Mouse (Mus musculus) brain, embryonic 18.5 days (tissue): ENCODE measurements around the gene Gm11568.
"Not testable (repeated sequence)": the region's sequence is repeated elsewhere in the genome, so short reads cannot be mapped to it uniquely, and the experiment has no call there.

Source experiments
- DNase-seq: peaks from one replicate; pipeline ENCODE4 v3.0.0-alpha.2; 2012; ENCODE audit warnings: low read depth, low spot score

Gm11568 gene

DNA sequence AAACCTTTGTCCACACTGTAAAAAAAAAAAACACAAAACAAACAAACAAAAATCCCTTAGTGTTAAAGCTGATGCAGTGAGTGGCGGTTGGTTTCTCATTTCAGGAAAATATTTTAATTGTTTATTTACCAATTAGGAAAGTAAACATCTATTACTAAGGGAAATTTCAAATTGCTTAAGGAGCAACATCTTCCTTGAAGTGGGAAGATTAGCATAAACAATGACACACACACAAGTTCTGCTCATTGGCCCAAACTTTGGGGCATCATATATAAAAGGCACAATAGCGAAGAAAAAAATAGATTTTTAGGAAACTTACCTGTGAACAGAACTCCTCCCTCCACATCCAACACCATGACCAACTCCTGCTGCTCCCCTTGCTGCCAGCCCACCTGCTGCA, at the start of gene Gm11568:
Gene Gm11568, plus strand, starts transcription at position 301 of the 400 bp plus-strand sequence.
- no peak for DNase-seq

GRCm38 (mm10) chr11:99809792-99810191, 47.9 kb upstream of the Gm11568 start, which contains the start of gene Krtap4-13:
TSS of gene Krtap4-13 (minus strand) at chr11:99809892.
- DNase-seq: not testable (repeated sequence)

GRCm38 (mm10) chr11:99815566-99815965, 42.2 kb upstream of the Gm11568 start, which contains the start of gene Gm11564:
TSS of gene Gm11564 (minus strand) at chr11:99815666.
- DNase-seq: not testable (repeated sequence)

DNA sequence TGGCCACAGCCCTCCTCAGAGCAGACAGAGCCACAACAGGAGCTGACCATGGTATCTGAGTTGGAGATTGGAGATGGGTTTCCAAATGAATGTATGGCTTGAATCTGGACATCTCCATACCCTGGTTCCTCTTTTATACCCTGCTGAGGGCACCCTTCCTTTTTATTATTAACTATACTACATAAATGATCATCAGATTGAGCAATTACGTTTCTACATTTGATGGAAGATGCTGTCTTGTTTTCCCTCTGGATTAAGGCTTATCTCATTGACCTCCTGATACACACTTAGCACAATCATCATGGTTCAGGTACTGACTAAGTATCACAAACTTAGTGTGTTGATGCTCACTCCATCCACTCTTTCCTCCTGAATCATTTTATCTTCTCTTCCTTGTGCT, 19.8 kb upstream of the Gm11568 start, which contains the start of gene 2300003K06Rik:
Gene 2300003K06Rik, minus strand, starts transcription at position 101 of the 400 bp plus-strand sequence.
- DNase-seq: no peak

- DNase-seq: no peak
Observed at GRCm38 (mm10) chr11:99842185-99842584, 15.5 kb upstream of the Gm11568 start.

DNA sequence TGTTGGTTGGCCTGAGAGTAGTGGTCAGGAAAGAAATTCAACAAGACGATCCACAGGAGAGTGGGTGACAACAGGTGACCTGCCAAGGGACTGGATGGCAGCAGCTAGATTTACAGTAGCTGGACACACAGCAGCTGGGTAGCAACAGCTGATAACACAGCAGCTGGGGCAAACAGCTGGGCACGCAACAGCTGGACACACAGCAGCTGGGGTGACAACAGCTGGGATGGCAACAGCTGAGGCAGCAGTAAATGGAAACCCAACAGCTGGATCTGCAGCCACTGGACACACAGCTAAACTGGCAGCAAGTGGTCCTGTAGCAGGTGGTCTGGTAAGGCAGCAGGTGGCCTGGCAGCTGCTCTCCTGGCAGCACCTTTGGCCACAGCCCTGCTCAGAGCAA, 11.0 kb upstream of the Gm11568 start:
- DNase-seq: no peak

DNA sequence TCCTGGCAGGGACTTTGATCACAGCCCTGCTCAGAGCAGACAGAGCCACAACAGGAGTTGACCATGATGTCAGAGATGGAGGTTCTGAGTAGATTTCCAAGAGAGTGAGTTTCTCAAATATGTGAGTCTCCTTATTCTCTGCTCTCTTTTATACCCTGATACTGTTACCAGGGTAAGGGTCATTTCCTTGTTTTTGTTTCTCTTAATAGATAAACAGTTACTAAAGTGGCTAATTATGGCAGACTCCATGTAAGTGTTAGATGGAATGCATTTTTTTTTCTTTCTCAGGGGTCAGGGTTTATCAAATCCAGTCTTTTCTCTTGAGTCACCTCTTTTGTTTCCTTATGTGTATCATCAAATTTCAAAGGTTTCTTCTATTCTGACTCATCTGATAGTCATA, 6.2 kb upstream of the Gm11568 start, which contains the start of gene Krtap4-16:
Gene Krtap4-16, minus strand, starts transcription at position 101 of the 400 bp plus-strand sequence.
- no peak for DNase-seq

DNA sequence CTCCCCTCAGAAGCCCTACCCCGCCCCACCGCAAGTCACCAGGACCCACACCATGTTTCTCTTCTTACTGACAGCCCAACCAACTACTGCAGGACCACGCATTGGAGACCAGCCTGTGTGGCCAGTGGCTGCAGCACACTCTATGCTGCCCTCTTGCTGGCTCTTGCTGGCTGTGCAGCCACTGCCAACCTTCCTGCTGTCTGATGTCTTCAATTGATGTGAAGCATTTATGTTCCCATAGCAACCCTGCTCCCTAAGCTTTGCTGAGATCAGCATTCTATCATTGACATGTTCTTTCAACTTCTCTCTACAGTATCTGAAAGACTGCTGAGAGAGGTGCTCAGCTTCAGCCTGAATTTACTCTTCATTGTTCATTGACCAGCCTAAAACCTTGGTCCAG, 3.6 kb upstream of the Gm11568 start:
- DNase-seq: peak; percentile 28

- no peak for DNase-seq
Observed at GRCm38 (mm10) chr11:99858761-99859160, 1.0 kb downstream of the Gm11568 start.

- not testable (repeated sequence) for DNase-seq
Observed at GRCm38 (mm10) chr11:99864176-99864575, 6.5 kb downstream of the Gm11568 start, which contains the start of gene Gm11559. TSS of gene Gm11559 (plus strand) at chr11:99864476.

DNA sequence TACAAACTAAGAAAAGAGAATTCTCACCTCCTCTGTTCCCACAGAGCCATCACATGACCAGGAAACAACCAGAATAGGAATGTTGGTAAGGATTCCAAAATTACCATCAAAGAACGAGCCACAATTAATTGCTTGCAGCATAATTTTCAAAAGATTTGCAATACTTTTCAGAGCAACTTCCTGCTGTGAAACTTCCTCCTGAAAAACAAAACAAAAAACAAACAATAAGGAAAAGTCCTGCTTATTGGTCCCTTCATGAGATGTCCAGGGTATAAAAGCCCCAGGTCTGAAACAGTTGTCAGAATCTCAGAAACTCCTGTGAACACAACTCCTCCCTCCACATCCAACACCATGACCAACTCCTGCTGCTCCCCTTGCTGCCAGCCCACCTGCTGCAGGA, 15.4 kb downstream of the Gm11568 start, which contains the start of gene Krtap9-1:
Gene Krtap9-1, plus strand, starts transcription at position 301 of the 400 bp plus-strand sequence.
- not testable (repeated sequence) for DNase-seq

GRCm38 (mm10) chr11:99878887-99879286, 21.2 kb downstream of the Gm11568 start, which contains the start of gene Gm11567:
TSS of gene Gm11567 (plus strand) at chr11:99879187.
- not testable (repeated sequence) for DNase-seq

DNA sequence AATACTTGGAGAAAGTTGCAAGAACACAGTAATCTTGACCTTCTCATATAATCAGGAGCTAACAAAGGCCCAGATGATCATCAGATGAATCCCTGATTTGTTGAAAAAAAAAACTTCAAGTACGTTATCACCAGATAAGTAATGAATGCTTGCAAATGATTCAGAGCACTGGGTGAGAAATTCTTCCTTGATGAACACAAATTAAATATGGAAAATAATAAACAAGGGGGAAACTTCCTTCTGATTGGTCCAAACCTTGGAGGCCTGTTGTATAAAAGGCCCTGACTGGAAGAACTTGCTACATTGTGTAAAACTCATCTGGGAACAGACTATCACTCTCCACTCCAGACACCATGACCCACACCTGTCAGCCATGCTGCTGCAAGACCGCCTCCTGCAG, 49.9 kb downstream of the Gm11568 start, which contains the start of gene Krtap31-1:
Gene Krtap31-1, plus strand, starts transcription at position 301 of the 400 bp plus-strand sequence.
- DNase-seq: no peak
